Mouse (Mus musculus): ENCODE data around the gene Lrrc29.

- TF ChIP-seq CTCF (IDR thresholded peaks at IDR 0.05) (peak; percentile 64), EP300 (IDR thresholded peaks at IDR 0.05) (no peak)
Measured at GRCm38 (mm10) chr8:105278911-105279334, 47.2 kb downstream of the Lrrc29 start.
